Mouse (Mus musculus) heart, postnatal 36 days (tissue): Measurements from ENCODE around the gene Trim40. TPM values are rescaled to one million over a fixed set of nuclear protein-coding genes. Genes with fewer than 3 reads are reported as not detected.
"Not testable (repeated sequence)": the region's sequence is repeated elsewhere in the genome, so short reads cannot be mapped to it uniquely, and the experiment has no call there.

Experiments used
- DNase-seq, 2 experiments: peaks; one replicate each; pipeline ENCODE4 v3.0.0; 2021 to 2022
- intact Hi-C: fragments of 180-260 bp; cut with DNase I; formaldehyde crosslinking; loops from one replicate; pipeline ENCODE4 v1.15.1; 2025
- total RNA-seq, 2 experiments: library from RNA; stranded (reverse); gene quantifications; 2 replicates each; pipeline ENCODE4 v1.2.3; 2021

Trim40 gene
- total RNA-seq, 2 experiments from 2014 or later, result not detected

DNA sequence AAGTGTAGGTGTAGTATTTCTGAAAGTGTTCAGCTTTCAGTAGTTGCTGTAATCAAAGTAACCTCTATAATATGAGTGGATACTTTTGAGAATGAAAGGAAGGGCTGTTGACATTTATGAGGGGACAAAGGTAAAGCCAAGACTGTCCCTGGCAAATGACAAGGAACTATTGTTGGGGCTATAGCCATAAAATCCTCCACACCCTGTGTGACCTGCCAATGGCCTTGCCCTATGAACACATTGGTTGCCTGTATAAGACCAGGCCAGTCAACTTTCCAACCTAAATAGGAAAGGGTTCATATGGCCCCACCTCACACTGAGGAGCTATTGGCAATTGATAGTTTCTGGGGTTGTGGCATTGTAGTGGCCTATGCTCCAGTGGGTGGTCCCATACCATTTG lies 7.1 kb upstream of the Trim40 start:
- DNase-seq, result no peak
- intact Hi-C loops, result loop anchor here (5.0 kb wide), 2 partner anchors 75 to 150 kb away; partner anchors contain the start of gene Gabbr1

DNA sequence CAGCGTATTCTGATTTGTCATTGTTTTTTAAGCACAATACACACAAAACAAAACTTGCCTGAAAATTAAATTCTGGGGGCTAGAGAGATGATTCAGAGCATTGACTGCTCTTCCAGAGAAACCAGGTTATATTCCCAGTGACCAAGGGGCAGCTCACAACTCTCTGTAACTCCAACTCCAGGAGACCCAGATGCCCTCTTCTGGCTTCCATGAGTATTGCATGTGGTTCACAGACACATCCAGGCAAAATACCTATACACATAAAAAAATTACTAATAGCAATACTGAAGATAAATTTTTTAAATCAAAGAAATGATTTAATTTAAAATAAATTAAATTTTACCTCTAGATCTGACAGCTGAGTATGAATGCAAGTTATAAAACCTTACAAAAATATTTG lies 6.7 kb upstream of the Trim40 start:
- DNase-seq, result peak; percentile 9 to 37
- intact Hi-C loops, result loop anchor here (5.0 kb wide), 2 partner anchors 74 to 151 kb away; partner anchors contain the start of gene Gabbr1

DNA sequence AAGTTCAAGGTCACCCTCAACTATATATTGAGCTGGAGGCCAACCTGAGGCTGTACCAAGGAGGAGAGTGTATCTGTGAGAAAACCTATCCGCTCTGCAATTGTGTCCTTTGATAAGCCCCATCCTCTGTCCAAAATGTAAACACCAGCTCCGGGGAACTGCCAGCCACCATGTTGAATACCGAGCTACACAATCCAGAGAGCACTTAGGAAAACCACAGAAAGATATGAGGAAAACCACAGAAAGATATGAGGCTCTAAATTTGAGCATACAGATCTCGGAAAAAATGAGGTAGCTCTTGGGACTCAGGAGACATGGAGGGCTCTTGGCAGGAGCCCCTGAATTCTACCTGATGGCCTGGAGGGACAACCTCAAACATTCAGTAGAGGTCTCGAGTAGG lies 3.5 kb upstream of the Trim40 start:
- no peak for DNase-seq

DNA sequence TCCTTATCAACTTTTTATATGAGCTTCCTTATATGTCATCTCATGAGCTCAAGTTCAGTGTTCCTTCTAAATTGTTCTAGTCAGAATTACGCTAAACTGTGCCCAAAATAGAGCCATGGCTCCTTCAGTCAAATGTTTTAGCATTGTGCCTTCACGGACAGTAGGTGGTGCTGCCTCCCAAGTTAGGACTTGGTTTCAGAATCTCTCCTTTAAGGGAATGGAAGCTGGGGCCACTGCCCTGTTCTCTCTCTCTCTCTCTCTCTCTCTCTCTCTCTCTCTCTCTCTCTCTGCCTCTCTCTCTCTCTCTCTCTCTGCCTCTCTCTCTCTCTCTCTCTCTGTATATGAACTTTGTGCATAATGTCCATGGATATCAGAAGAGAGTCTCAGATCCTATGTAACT lies 2.4 kb upstream of the Trim40 start:
- peak; percentile 20 to 41 for DNase-seq
- intact Hi-C loops, result loop anchor here (5.0 kb wide), 2 partner anchors 105 to 310 kb away; partner anchors contain the start of gene Olfr94

More for the DNA sequence above, 3.5 kb upstream of the Trim40 start:
- intact Hi-C loops, result loop anchor here (5.0 kb wide), 2 partner anchors 104 to 309 kb away; partner anchors contain the start of gene Olfr94

DNA sequence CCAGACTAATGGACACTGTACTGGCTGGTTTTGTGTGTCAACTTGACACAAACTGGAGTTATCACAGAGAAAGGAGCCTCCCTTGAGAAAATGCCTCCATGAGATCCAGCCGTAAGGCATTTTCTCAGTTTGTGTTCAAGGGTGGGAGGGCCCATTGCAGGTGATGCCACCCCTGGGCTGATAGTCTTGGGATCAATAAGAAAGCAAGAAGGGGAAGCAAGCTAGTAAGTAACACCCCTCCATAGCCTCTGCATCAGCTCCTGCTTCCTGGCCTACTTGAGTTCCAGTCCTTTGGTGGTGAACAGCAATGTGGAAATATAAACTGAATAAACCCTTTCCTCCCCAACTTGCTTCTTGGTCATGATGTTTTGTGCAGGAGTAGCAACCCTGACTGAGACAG lies 1.6 kb upstream of the Trim40 start:
- intact Hi-C loops, result loop anchor here (5.0 kb wide), 2 partner anchors 106 to 311 kb away; partner anchors contain the start of gene Olfr94
- DNase-seq, result not testable (repeated sequence)

DNA sequence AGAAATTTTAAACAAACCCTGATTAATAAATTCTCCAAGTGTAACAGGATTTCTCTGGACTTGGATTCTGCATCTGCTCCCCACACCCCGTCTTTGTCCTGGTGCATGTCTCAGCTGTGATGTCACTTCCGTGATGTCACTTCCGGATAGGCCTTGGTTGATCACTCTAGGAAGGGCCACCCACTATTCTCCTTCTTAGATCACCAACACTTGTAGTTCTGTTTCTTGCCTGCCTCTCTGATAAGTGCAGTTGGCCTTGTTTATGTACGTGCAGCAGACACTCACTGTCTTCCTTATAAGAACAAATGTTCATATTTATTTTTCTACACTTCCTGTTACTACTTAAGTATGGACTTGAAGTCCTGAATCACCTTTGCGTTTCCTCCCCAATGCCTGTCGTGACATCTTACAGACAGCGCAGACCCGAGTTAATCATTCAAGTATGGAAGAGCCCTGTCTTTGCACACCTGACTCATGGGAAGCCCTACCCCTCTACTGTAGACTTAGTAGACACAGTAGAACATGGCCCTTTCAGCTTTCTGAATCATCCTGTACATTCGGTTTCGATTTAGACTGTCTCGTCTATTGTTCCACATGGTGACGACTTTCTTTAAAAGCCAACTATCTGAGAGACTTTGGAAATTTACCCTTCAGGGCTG lies 4.7 kb downstream of the Trim40 start:
- intact Hi-C loops, result no loop called here
- no peak for DNase-seq

DNA sequence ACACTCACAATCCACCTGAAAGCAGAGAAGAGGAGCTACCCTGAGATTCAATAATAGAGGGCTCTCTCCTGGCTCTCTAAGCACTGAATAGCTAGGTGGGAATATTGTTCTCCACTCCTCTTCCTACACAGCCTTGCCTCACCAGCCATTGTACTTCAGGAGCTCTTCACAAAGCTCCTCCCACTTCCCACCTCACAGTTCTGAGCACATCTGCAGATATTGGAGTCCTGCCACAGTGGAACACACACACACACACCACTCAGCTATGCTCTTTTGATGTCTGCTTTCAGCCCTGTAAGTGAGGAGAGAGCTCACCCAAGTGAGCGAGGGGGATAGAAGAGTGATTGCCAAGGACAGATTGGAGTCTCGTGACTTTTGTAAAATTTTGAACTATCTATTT lies 6.6 kb downstream of the Trim40 start:
- DNase-seq, result no peak
- intact Hi-C loops, result no loop called here

DNA sequence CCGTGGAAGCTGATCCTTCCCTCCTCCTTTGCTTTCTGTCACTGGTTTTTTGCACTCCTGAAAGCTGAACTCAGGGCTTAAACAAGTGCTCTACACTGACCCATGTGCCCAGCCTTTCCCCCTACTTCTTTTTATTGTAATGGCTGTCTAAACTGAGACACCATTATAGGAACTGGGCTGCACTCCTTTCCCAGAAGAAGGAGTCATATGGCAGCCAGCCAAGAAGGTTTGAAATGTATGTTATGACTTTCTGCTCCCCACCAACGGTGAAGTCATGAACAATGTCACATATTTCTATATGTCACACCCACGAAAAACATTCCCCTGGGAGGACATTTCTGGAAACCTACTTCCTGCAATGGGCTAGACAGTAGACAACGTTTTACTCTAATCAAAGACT lies 15.3 kb downstream of the Trim40 start:
- no peak for DNase-seq
- intact Hi-C loops, result no loop called here

DNA sequence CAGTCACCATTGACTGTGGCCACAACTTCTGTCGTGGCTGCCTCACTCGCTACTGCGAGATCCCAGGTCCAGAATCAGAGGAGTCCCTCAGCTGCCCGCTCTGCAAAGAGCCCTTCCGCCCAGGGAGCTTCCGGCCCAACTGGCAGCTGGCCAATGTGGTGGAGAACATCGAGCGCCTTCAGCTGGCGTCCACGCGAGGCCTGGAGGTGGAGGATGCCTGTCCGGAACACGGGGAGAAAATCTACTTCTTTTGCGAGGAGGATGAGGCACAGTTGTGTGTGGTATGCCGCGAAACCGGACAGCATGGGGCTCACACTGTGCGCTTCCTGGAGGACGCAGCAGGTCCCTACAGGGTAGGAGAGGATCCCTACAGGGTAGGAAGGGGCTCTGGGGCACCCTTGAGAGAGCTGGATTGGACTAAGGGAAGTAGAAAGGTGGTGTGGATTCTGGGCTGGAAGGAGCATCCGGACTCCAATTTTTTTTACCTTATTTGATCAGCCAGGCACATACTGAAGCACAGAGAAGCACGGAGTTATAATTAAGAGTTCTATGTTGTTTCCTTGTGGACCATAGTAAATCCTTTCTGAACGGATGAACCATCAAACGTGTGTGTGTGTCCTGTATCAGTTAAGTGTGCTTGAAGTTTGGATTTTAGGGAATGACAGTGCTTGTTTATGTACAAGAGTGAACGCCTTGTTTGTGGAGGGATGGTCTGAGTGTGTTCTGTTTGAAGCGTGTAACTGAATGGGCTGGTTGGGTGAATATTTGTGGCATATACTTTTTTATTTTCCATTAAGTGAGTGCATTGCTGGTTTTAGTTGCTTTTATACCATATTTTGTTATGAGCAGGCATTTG lies 19.7 kb downstream of the Trim40 start:
- intact Hi-C loops, result no loop called here
- peak; percentile 13 to 46 for DNase-seq

DNA sequence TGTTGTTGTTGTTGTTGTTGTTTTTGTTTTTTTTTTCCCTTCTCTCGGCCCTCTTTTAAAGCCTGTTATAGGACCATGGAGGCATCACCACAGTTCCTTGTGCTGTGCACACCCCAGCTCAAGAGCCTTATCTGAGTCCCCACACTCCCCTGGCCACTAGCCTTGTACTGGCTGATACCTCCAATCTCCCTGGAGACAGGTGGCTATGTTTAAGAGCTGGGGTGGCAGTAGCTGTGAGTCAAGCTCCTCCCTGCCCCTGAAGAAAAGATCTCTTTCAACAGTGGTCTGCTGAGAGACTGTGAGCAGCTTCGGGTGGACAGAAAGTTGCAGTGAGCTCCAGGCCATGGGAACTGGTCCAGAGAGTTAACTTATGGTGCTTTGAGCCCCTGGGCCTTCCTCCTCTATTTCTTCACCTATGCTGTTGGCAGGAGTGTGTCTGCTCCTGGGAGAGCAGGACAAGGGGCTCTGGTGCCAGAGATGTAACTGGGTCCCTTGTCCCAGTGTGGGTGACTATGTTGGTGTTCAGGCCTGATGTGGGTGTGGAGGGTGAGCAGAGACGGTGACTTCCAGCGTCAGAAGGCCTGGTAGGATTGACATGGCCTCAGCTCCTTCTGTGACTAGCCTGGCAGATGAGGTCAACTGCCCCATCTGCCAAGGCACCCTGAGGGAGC lies 20.5 kb downstream of the Trim40 start, which contains the start of gene Trim10:
Gene Trim10, plus strand, starts transcription at position 291 of the 671 bp plus-strand sequence.
- intact Hi-C loops, result no loop called here
- DNase-seq, result no peak

DNA sequence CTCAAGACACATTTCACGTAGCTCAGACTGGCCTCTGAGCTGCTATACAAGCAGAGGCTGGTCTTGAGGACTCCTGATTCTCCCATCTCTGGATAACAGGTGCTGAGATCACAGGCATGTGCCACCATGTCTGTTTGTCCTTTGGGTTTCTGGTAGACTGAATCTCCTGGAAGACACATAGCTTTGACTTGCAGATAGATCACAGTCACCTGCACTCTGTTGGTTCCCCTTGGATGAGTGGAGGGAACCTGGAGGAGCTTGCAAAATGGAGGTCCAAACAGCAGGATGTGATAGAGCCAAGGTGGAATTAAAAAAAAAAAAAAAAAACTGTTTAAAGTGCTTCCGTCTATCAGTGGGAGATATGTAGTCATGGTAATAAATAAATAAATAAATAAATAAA lies 21.1 kb downstream of the Trim40 start:
- intact Hi-C loops, result no loop called here
- no peak for DNase-seq

DNA sequence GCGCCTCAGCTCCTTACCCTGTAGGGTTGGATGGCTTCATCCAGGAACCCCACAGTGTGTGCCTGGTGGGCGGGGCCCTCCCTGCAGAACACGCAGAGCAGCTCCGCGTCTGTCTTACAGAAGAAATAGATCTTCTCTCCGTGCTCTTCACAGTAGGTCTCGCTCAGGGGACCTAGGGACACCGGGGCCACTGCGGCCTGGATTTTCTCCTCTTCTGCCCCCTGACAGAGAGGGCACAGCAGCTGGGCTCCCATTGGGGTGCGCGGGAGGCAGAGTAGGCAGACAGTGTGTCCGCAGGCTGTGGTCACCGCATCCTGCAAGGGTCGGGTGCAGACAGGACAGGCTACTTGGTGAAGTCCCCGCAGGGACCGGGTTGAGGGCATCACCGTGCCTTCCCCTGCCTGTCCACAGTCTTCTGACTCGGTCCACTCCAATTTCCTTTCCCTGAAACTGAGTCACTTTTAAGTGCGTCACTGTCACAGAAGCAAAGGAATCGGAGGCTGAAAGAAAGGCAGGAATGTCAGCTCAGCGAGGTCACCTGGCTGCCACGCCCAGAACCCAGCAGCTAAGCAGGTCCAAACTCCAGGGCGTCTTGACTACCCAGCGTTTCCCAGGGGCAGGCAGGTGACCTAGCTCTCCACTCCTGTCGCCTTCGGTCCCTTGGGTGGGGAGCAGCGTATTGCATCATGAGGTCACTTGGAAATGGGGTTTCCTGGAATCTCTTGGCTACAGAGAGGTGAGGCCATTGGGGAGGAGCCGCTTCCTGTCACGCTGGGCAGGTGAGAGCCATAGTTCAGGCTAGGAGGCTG lies 23.0 kb downstream of the Trim40 start, which contains the start of gene Trim15:
Gene Trim15, minus strand, starts transcription at position 492 of the 809 bp plus-strand sequence.
- intact Hi-C loops, result no loop called here
- no peak for DNase-seq

DNA sequence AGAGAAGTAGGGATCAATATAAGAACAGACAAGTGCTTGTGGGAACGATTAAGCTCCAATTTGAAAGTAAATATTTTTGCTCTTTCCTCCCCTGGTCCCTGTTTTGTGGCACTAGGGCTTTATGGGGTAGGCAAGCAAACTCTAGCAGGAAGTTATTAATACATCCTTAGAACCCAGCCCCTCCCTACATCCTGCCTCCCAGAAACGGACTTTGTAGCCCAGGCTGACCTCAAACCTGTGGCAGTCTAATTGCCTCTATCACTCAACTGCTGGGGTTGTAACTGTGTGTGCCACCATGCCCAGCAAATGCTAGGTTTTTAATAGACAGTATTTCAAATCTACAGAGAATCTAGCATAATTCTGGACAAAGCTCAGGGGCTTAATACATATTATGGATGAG lies 28.2 kb downstream of the Trim40 start:
- no peak for DNase-seq
- intact Hi-C loops, result no loop called here

DNA sequence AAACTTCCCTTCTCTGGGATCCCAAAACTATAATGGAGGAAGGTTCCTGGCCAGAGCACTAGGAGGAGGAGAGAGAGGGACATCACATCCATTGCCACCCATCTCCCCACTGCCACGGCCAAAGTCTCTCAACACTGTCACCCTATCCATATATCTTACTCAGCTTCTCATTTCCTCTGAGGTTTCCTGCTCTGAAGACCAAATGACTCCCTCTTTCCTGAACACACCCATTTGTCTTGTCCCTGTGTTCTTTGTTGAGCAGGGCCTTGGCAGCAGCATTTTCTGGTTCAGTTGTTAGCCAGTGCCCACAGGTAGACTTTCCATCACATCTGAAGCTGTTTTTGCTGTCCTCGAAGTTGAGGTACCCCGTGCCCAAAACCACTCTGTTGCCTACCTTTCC lies 31.7 kb downstream of the Trim40 start:
- intact Hi-C loops, result no loop called here

DNA sequence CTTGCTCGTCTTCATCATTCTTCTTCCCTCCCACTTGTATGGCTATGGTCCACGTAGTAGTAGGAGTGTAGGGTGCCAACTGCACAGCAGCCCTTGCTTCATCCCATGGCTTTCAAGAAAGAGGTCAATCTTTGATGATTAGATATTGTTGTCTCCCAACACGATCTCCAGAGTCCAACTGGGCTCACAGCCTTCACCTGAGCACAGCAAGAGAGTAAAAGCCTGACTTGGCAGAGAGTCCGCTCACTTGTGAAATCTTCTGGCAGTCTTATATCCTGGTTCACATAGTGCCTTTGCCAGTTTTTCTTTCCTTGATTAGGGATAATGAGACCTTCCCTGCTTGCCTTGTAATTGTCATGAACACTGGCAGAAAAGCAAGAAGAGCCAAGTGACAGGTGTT lies 33.7 kb downstream of the Trim40 start:
- intact Hi-C loops, result no loop called here
- DNase-seq, result no peak

More for the DNA sequence above, 31.7 kb downstream of the Trim40 start:
- DNase-seq, result no peak

DNA sequence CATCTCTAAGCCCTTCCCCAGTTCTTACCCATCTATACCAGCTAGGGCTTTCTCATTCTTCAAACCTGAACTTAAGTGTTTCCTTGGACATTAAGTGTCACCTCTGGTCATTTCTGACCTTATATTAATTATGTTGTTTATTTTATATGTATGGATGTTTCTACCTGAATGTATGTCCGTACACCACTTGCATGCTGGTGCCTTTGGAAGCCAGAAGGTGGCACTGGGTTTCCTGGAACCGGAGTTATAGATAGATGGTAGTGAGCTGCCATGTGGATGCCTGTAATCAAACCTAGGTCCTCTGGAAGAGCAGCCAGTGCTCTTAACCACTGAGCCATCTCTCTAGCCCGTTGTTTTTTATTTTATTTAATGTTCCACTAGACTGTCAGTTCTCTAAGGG lies 34.4 kb downstream of the Trim40 start:
- intact Hi-C loops, result no loop called here
- no peak for DNase-seq

DNA sequence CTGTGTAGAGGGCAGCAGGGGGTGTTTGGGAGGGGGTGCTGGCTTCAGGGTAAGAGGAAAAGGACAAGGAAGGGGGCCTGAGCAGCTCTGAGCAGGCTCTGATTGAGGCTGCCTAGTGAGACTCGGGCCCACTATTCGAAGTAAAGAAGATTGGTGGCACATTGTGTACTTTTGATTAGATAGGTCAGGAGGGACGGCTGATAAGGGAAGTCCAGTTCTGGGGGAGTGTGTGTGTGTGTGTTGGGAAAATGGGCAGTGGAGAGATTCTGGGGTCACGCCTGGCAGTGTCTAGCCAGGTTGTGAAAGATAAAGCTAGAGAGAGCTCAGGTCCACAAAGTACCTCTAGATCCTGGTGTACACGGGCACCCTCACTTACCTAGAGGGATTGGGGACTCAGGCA lies 38.3 kb downstream of the Trim40 start:
- intact Hi-C loops, result no loop called here
- no peak for DNase-seq

DNA sequence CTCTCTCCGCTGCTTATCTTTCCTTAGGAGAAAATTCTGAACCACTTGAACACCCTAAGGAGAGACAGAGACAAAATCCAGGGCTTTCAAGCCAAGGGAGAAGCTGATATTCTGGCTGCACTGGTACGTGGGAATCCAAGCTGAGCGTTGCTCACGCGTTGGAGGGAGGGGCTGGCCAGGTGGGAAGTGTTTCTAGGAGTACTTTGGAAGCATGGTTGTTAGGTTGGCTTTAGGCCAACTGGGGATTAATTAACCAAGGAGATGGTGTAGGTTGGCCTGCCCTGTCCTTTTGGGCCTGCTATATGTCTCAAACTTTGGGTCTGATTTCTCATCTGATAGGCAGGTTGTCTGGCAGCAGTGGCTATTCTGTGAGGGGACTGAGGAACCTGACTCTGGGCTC lies 38.7 kb downstream of the Trim40 start:
- intact Hi-C loops, result no loop called here
- no peak for DNase-seq

DNA sequence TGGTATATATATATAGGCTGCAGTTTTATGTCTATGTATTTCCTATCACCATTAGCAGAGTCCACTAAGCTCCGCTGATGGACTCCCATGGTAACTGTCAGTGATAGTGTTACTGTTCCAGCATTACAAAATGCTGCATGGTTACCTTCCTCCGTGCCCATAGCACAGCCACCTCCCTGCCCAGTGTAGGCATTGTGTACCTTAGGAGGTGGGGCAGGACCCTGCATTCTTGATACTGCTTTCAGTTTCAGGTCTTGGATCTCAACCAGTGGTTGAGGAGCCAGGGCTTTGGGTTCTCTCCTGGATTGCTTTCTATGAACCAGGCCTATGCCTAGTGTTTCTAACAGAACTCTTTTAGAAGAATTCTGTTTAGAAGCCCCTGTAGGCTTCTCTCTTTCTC lies 39.9 kb downstream of the Trim40 start:
- DNase-seq, result no peak
- intact Hi-C loops, result no loop called here

DNA sequence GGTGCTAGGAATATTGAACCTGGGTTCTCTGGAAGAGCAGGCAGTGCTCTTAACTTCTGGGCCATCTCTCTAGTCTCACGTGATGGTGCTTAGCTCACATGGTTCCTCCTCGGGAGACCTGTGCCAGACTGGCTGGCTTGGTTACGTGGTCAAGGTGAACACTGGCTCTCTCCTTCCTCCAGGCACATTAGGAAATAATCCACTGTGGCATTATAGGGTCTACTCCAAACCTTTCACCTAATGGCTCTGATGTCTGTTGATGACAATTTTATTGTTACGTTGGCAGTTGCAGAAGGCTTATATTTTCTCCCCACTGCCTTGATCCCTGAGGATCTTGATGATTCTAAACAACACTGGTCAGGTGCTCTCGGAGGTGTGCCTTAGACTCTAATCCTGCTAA lies 41.0 kb downstream of the Trim40 start:
- intact Hi-C loops, result no loop called here
- DNase-seq, result no peak
